Mouse (Mus musculus): Measurements from ENCODE around the gene Olfr1058. TPM values are rescaled to one million over a fixed set of nuclear protein-coding genes. Genes with fewer than 3 reads are reported as not detected.
"Not testable (repeated sequence)": the region's sequence is repeated elsewhere in the genome, so short reads cannot be mapped to it uniquely, and the experiment has no call there.

Gene Olfr1058
- total RNA-seq (2015; ENCODE audit: low replicate concordance) (not detected in 2 replicates), total RNA-seq (2017; ENCODE audit: low replicate concordance) (not detected in 2 replicates)

DNA sequence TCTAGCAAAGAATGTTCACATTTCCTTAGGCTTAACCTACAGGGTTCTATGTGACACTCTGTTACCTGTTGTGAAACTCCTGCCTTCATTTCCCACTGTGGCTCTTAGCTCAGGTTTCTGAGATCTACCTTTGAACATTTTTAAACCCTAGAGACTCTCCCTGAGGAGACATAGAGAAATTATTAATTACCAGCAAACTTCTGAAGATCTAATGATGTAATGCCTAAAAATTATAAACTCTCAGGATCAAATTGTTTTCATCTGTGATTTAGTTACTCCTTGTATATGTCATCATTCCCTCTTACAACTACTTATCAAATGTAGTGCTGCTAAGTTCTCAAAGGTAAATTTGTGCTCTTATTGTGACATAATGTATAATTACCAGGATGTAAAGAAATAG, at the start of gene Olfr1058:
Gene Olfr1058 (minus strand): TSS at position 101 of the 400 bp plus-strand sequence.
- not testable (repeated sequence) for ATAC-seq (replicated peaks; ENCODE audit: low FRiP score, poor library complexity, severe bottlenecking)

DNA sequence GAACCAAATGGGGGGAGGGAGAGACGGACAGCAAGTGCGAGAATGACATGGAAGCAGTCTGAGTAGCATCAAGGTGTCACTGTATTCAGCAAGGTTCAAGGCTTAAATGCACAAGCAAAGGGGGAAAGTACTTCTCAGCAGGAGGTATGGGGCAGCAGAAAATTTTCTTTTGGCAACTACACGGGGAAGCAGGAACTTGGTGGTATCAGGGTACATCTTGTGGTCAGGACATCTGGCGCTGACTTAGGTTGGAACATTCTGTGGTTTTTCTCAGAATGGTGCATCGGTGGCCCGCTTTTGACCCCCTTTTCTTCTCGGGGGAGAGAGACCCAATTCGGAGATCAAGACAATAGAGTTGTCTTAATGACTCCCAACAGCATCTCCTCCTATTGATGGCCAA, 40.1 kb upstream of the Olfr1058 start:
- ATAC-seq (replicated peaks; ENCODE audit: low FRiP score, poor library complexity, severe bottlenecking) = not testable (repeated sequence)

DNA sequence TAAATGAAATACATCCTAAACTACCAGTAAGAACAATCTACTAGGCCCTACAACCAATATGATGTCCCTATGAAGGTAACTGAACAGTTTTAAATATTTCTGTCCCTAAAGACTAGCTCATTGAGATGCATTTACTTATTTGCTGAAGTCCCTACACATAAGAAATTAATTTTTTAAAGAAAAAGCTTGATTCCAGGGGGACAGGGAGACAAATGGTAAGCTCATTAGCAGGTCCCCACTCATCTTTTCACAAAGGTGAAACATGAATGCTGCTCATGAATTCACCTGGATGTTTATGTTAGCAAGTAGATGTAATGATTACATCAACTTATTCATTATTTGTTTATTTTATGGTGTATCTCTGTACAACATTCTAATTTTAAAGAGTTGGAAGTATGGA, 38.3 kb upstream of the Olfr1058 start, which contains the start of gene Olfr1062:
Gene Olfr1062 (minus strand): TSS at position 101 of the 400 bp plus-strand sequence.
- ATAC-seq (replicated peaks; ENCODE audit: low FRiP score, poor library complexity, severe bottlenecking) = not testable (repeated sequence)

DNA sequence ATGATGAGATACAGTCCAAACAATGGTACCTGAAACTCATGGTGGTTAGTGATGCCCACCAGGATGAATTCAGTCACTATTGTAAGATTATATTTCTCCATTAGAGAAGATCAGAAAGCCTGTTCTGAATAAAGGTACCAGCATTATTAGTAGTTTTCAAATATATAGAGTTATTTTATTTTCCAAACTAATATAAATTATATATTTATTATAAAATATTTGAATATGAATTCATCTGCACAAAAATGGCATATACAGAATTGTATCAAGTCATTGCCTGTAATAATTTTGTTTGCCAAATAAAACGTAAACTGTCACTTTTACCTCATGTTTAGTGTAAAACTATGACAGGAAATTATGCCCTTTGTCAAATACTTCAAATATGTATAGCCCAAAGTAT, 25.6 kb upstream of the Olfr1058 start, which contains the start of gene Olfr1061:
Gene Olfr1061 (minus strand): TSS at position 101 of the 400 bp plus-strand sequence.
- no peak for ATAC-seq (replicated peaks; ENCODE audit: low FRiP score, poor library complexity, severe bottlenecking)

DNA sequence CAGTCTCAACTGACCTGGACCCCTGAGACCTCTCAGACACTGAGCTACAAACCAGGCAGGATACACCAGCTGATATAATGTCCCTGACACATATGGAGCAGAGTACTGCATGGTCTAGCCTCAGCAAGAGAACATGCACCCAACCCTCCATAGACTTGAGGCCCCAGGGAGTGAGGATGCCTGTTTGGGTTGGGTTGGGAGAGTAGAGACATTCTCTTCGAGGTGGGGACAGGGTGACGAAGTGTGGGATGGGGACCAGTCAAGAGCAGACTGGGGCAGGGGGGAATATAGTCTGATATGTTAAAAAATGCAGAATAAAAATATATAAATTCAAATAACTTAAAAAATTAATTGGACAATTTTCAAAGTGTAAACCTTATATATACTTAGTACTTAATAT, 6.8 kb upstream of the Olfr1058 start:
- no peak for ATAC-seq (replicated peaks; ENCODE audit: low FRiP score, poor library complexity, severe bottlenecking)

DNA sequence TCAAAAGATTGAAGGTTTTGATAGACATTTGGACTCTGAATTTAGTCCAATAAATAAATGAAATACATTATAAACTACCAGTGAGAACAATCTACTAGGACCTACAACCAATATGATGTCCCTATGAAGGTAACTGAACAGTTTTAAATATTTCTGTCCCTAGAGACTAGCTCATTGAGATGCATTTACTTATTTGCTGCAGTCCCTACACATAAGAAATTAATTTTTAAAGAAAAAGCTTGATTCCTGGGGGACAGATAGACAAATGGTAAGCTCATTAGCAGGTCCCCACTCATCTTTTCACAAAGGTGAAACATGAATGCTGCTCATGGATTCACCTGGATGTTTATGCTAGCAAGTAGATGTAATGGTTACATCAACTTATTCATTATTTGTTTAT, 10.1 kb downstream of the Olfr1058 start, which contains the start of gene Olfr1057:
Gene Olfr1057 (minus strand): TSS at position 101 of the 400 bp plus-strand sequence.
- ATAC-seq (replicated peaks; ENCODE audit: low FRiP score, poor library complexity, severe bottlenecking) = no peak

DNA sequence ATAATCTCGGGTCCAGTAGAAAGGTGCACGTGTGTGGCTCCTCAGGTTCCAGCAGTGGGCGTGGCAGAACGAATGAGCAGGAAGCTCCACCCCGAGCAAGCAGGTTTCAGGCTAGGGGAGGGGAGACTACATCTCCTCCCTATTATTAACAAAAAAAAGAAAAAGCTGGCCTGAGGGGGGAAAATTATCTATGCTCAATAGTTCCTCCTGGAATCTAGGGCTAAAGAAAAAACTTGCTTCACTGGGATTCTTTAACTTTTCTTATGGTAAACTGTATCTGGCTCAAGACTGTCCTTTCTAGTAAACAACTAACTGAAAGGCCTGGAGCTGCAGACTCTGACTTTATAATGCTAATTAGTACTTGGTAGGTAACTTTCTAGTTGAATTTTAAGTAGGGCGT, 22.0 kb downstream of the Olfr1058 start:
- ATAC-seq (replicated peaks; ENCODE audit: low FRiP score, poor library complexity, severe bottlenecking) = not testable (repeated sequence)

DNA sequence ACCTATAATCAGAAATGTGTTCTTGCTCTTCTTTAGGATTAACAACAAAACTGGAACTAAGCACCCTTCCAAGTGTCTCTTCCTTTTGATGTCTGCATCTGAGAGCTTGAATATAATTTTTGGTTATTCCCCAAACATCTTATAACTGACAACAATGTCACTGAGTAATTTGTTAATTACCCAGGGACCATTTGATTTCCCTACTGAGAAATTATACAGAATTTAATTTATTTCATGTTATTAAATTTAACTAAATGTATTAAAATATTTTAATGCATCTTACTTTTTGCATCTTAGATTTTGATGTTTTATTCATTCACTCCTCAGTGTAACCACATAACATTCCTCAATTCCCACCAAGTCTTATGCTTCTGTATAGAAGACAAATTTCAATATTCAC, 26.0 kb downstream of the Olfr1058 start, which contains the start of gene Olfr1056:
Gene Olfr1056 (minus strand): TSS at position 101 of the 400 bp plus-strand sequence.
- ATAC-seq (replicated peaks; ENCODE audit: low FRiP score, poor library complexity, severe bottlenecking) = no peak

DNA sequence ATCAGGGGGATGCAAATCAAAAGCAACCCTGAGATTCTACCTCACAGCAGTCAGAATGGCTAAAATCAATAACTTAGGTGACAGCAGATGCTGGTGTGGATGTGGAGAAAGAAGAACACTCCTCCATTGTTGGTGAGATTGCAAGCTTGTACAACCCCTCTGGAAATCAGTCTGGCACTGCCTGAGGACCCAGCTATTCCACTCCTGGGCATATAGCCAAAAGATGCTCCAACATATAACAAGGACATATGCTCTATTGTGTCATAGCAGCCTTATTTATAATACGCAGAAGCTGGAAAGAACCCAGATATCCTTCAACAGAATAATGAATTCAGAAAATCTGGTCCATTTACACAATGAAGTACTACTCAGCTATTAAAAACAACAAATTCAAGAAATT, 36.6 kb downstream of the Olfr1058 start:
- ATAC-seq (replicated peaks; ENCODE audit: low FRiP score, poor library complexity, severe bottlenecking) = not testable (repeated sequence)

DNA sequence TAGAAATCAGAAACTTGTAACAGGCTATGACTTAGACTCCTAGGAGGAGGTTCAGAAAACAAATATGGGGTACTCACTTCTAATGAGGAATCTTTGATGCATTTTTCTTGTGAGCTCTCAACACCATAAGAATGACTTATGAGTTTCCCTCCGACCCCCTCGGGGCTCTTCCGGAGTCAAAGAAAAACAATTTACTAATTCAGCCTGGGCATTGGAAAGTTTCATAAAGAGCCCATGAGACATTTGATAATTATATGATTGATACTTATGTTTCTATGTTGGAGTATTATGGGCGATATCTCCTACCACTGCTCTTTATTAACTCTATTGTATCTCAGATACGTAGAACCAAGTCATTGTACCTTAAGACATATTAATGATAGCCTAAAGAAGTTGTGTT, 38.2 kb downstream of the Olfr1058 start, which contains the start of gene Olfr1055:
Gene Olfr1055 (minus strand): TSS at position 101 of the 400 bp plus-strand sequence.
- ATAC-seq (replicated peaks; ENCODE audit: low FRiP score, poor library complexity, severe bottlenecking) = no peak

DNA sequence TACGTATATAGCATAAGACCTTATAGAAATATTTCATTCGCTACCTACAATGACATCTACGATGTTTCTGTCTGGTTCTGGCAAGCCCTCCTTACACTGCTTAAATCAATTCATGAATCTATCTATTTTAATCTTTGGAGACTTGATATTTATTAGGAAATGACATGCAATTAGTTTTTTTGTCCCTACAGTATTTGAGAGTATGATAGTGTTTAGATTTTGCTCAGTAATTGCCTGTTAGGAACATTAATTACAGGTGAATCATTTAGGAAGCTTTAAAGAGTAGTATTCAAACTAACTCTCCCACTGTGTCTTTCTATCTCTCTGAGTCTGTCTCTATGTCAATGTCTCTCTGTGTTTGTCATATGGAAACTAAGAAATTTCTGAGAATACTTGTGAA, 53.0 kb downstream of the Olfr1058 start, which contains the start of gene Olfr1054:
Gene Olfr1054 (minus strand): TSS at position 101 of the 400 bp plus-strand sequence.
- no peak for ATAC-seq (replicated peaks; ENCODE audit: low FRiP score, poor library complexity, severe bottlenecking)

Other genes starting within 250 kb of the Olfr1058 start
- not detected in 2 replicates for gene Olfr1040, start 241.8 kb downstream of the Olfr1058 start, total RNA-seq (2015; ENCODE audit: low replicate concordance)
- gene Olfr1040, start 241.8 kb downstream of the Olfr1058 start, total RNA-seq (2017; ENCODE audit: low replicate concordance) = not detected in 2 replicates
- gene Olfr1042, start 226.7 kb downstream of the Olfr1058 start, total RNA-seq (2015; ENCODE audit: low replicate concordance) = not detected in 2 replicates
- not detected in 2 replicates for gene Olfr1042, start 226.7 kb downstream of the Olfr1058 start, total RNA-seq (2017; ENCODE audit: low replicate concordance)
- not detected in 2 replicates for gene Olfr1043, start 221.0 kb downstream of the Olfr1058 start, total RNA-seq (2015; ENCODE audit: low replicate concordance)
- not detected in 2 replicates for gene Olfr1043, start 221.0 kb downstream of the Olfr1058 start, total RNA-seq (2017; ENCODE audit: low replicate concordance)
- not detected in 2 replicates for gene Olfr1044, start 210.7 kb downstream of the Olfr1058 start, total RNA-seq (2015; ENCODE audit: low replicate concordance)
- not detected in 2 replicates for gene Olfr1044, start 210.7 kb downstream of the Olfr1058 start, total RNA-seq (2017; ENCODE audit: low replicate concordance)
- not detected in 2 replicates for gene Olfr52, start 202.9 kb downstream of the Olfr1058 start, total RNA-seq (2015; ENCODE audit: low replicate concordance)
- gene Olfr52, start 202.9 kb downstream of the Olfr1058 start, total RNA-seq (2017; ENCODE audit: low replicate concordance) = not detected in 2 replicates
- gene Olfr1045, start 185.6 kb downstream of the Olfr1058 start, total RNA-seq (2015; ENCODE audit: low replicate concordance) = not detected in 2 replicates
- gene Olfr1045, start 185.6 kb downstream of the Olfr1058 start, total RNA-seq (2017; ENCODE audit: low replicate concordance) = not detected in 2 replicates
- not detected in 2 replicates for gene Olfr1046, start 169.2 kb downstream of the Olfr1058 start, total RNA-seq (2015; ENCODE audit: low replicate concordance)
- not detected in 2 replicates for gene Olfr1046, start 169.2 kb downstream of the Olfr1058 start, total RNA-seq (2017; ENCODE audit: low replicate concordance)
- gene Olfr1047, start 157.2 kb downstream of the Olfr1058 start, total RNA-seq (2015; ENCODE audit: low replicate concordance) = not detected in 2 replicates
- gene Olfr1047, start 157.2 kb downstream of the Olfr1058 start, total RNA-seq (2017; ENCODE audit: low replicate concordance) = not detected in 2 replicates
- gene Olfr1048, start 148.3 kb downstream of the Olfr1058 start, total RNA-seq (2015; ENCODE audit: low replicate concordance) = not detected in 2 replicates
- gene Olfr1048, start 148.3 kb downstream of the Olfr1058 start, total RNA-seq (2017; ENCODE audit: low replicate concordance) = not detected in 2 replicates
- gene Olfr1049, start 130.2 kb downstream of the Olfr1058 start, total RNA-seq (2015; ENCODE audit: low replicate concordance) = not detected in 2 replicates
- gene Olfr1049, start 130.2 kb downstream of the Olfr1058 start, total RNA-seq (2017; ENCODE audit: low replicate concordance) = not detected in 2 replicates
- not detected in 2 replicates for gene Olfr1051, start 109.5 kb downstream of the Olfr1058 start, total RNA-seq (2015; ENCODE audit: low replicate concordance)
- not detected in 2 replicates for gene Olfr1051, start 109.5 kb downstream of the Olfr1058 start, total RNA-seq (2017; ENCODE audit: low replicate concordance)
- gene Olfr1052, start 96.1 kb downstream of the Olfr1058 start, total RNA-seq (2015; ENCODE audit: low replicate concordance) = not detected in 2 replicates
- not detected in 2 replicates for gene Olfr1052, start 96.1 kb downstream of the Olfr1058 start, total RNA-seq (2017; ENCODE audit: low replicate concordance)
- gene Olfr1053, start 73.3 kb downstream of the Olfr1058 start, total RNA-seq (2015; ENCODE audit: low replicate concordance) = not detected in 2 replicates
- not detected in 2 replicates for gene Olfr1053, start 73.3 kb downstream of the Olfr1058 start, total RNA-seq (2017; ENCODE audit: low replicate concordance)
- not detected in 2 replicates for gene Olfr1054, start 53.1 kb downstream of the Olfr1058 start, total RNA-seq (2015; ENCODE audit: low replicate concordance)
- gene Olfr1054, start 53.1 kb downstream of the Olfr1058 start, total RNA-seq (2017; ENCODE audit: low replicate concordance) = not detected in 2 replicates
- not detected in 2 replicates for gene Olfr1055, start 38.3 kb downstream of the Olfr1058 start, total RNA-seq (2015; ENCODE audit: low replicate concordance)
- gene Olfr1055, start 38.3 kb downstream of the Olfr1058 start, total RNA-seq (2017; ENCODE audit: low replicate concordance) = not detected in 2 replicates
- not detected in 2 replicates for gene Olfr1056, start 26.1 kb downstream of the Olfr1058 start, total RNA-seq (2015; ENCODE audit: low replicate concordance)
- gene Olfr1056, start 26.1 kb downstream of the Olfr1058 start, total RNA-seq (2017; ENCODE audit: low replicate concordance) = not detected in 2 replicates
- not detected in 2 replicates for gene Olfr1057, start 10.2 kb downstream of the Olfr1058 start, total RNA-seq (2015; ENCODE audit: low replicate concordance)
- gene Olfr1057, start 10.2 kb downstream of the Olfr1058 start, total RNA-seq (2017; ENCODE audit: low replicate concordance) = not detected in 2 replicates
- gene Olfr1061, start 25.5 kb upstream of the Olfr1058 start, total RNA-seq (2015; ENCODE audit: low replicate concordance) = not detected in 2 replicates
- not detected in 2 replicates for gene Olfr1061, start 25.5 kb upstream of the Olfr1058 start, total RNA-seq (2017; ENCODE audit: low replicate concordance)
- not detected in 2 replicates for gene Olfr1062, start 38.2 kb upstream of the Olfr1058 start, total RNA-seq (2015; ENCODE audit: low replicate concordance)
- gene Olfr1062, start 38.2 kb upstream of the Olfr1058 start, total RNA-seq (2017; ENCODE audit: low replicate concordance) = not detected in 2 replicates
- gene Olfr1065, start 62.0 kb upstream of the Olfr1058 start, total RNA-seq (2015; ENCODE audit: low replicate concordance) = not detected in 2 replicates
- not detected in 2 replicates for gene Olfr1065, start 62.0 kb upstream of the Olfr1058 start, total RNA-seq (2017; ENCODE audit: low replicate concordance)
- not detected in 2 replicates for gene Olfr1066, start 67.7 kb upstream of the Olfr1058 start, total RNA-seq (2015; ENCODE audit: low replicate concordance)
- not detected in 2 replicates for gene Olfr1066, start 67.7 kb upstream of the Olfr1058 start, total RNA-seq (2017; ENCODE audit: low replicate concordance)
- not detected in 2 replicates for gene Olfr228, start 98.8 kb upstream of the Olfr1058 start, total RNA-seq (2015; ENCODE audit: low replicate concordance)
- not detected in 2 replicates for gene Olfr228, start 98.8 kb upstream of the Olfr1058 start, total RNA-seq (2017; ENCODE audit: low replicate concordance)
- not detected in 2 replicates for gene Olfr1076, start 119.9 kb upstream of the Olfr1058 start, total RNA-seq (2015; ENCODE audit: low replicate concordance)
- not detected in 2 replicates for gene Olfr1076, start 119.9 kb upstream of the Olfr1058 start, total RNA-seq (2017; ENCODE audit: low replicate concordance)
- not detected in 2 replicates for gene Olfr1079, start 153.9 kb upstream of the Olfr1058 start, total RNA-seq (2015; ENCODE audit: low replicate concordance)
- not detected in 2 replicates for gene Olfr1079, start 153.9 kb upstream of the Olfr1058 start, total RNA-seq (2017; ENCODE audit: low replicate concordance)
- gene Olfr1080, start 169.7 kb upstream of the Olfr1058 start, total RNA-seq (2015; ENCODE audit: low replicate concordance) = not detected in 2 replicates
- gene Olfr1080, start 169.7 kb upstream of the Olfr1058 start, total RNA-seq (2017; ENCODE audit: low replicate concordance) = not detected in 2 replicates
- gene Olfr1082, start 210.4 kb upstream of the Olfr1058 start, total RNA-seq (2015; ENCODE audit: low replicate concordance) = not detected in 2 replicates
- gene Olfr1082, start 210.4 kb upstream of the Olfr1058 start, total RNA-seq (2017; ENCODE audit: low replicate concordance) = not detected in 2 replicates

All from erythroid progenitor cell, adult 5-6 weeks (primary cell).